9 mouse cellular contexts compared by ENCODE assay signal in the genomic region with DNA sequence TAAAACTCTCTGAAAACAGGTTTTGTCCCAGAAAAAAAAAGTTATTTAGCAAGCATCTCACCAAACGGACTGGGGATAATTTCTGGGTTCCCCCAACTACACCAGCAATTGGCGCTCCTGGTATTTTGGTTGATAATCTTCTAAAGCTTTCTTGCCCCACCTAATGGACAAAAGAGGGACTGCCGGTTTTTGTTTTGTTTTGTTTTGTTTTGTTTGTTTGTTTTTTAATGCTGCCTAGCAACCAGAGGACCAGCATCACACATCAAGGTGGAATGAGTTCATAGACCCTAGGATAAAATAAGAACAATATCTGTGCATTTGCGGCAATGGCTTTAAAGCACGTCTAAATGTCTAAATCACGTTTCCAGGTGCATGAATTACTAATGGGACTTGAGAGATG. TPM values are rescaled to one million over a fixed set of nuclear protein-coding genes. Genes with fewer than 3 reads are reported as not detected.
DNase-seq lines count a peak whose midpoint lies in the region; ATAC-seq and TF ChIP-seq lines count a peak whose summit lies in the region.
"Had no signal": no experiment of that assay in that cellular context is flagged by ENCODE, and none has a peak within 500 bp of the region (broad histone marks: within the 10 kb centered on the region; RNA-seq: fewer than 3 reads in every experiment).

No protein-coding gene starts in this region.

- WGBS in heart, adult 2 months, result 42% methylated on average over 6 of the region's 6 CpGs
- WGBS in heart, embryonic 12.5 days, result 37% methylated on average over 6 of the region's 6 CpGs
- 47% methylated on average over 6 of the region's 6 CpGs for WGBS in midbrain, embryonic 14.5 days
- 47% methylated on average over 6 of the region's 6 CpGs for WGBS in midbrain, embryonic 13.5 days

- no peak for TF ChIP-seq EP300 in heart, adult 2 months (IDR thresholded peaks at IDR 0.05; ENCODE audit: insufficient read depth, low read depth, low read length)

- H3K79me2 ChIP-seq in heart, adult 2 months (replicated peaks; ENCODE audit: control insufficient read depth, insufficient read depth, low read length), result no peaks in the 10 kb centered on the region

- ATAC-seq in heart, embryonic 12.5 days (ENCODE audit: insufficient number of reproducible peaks, low FRiP score), result no peak
- ATAC-seq in midbrain, embryonic 14.5 days (ENCODE audit: low FRiP score, low TSS enrichment), result no peak
- ATAC-seq in midbrain, embryonic 13.5 days, result no peak
- peak; percentile 68 for ATAC-seq in megakaryocyte, adult 5-6 weeks (ENCODE audit: poor library complexity, severe bottlenecking)

- intact Hi-C loops in heart, adult 2 months (cut with DNase I), result loop anchor here (2.0 kb wide), 1 partner anchor 76 kb away; no protein-coding TSS in a partner anchor

- no peak for TF ChIP-seq POLR2A in heart, adult 2 months (IDR thresholded peaks at IDR 0.05; ENCODE audit: insufficient read depth, low read depth, low read length)

- H3K9me3 ChIP-seq in heart, embryonic 12.5 days (replicated peaks), result no peaks in the 10 kb centered on the region
- no peaks in the 10 kb centered on the region for H3K9me3 ChIP-seq in midbrain, embryonic 14.5 days (ENCODE audit: control insufficient read depth, low read length)
- no peaks in the 10 kb centered on the region for H3K9me3 ChIP-seq in midbrain, embryonic 13.5 days
- H3K9me3 ChIP-seq: heart, embryonic 13.5 days had no signal

- H3K36me3 ChIP-seq in heart, adult 2 months (ENCODE audit: control insufficient read depth, insufficient read depth, low read length), result no peaks in the 10 kb centered on the region
- H3K36me3 ChIP-seq in heart, embryonic 12.5 days, result no peaks in the 10 kb centered on the region
- H3K36me3 ChIP-seq in midbrain, embryonic 14.5 days (ENCODE audit: control insufficient read depth, insufficient read depth, low read length), result no peaks in the 10 kb centered on the region
- H3K36me3 ChIP-seq in midbrain, embryonic 13.5 days, result no peaks in the 10 kb centered on the region
- H3K36me3 ChIP-seq: heart, embryonic 13.5 days had no signal

- TF ChIP-seq CTCF in heart, adult 2 months (IDR thresholded peaks at IDR 0.05), result peak; percentile 72

- no peak overlapping the region for H3K4me2 ChIP-seq in heart, embryonic 12.5 days
- no peak overlapping the region for H3K4me2 ChIP-seq in midbrain, embryonic 14.5 days (ENCODE audit: low read length)
- no peak overlapping the region for H3K4me2 ChIP-seq in midbrain, embryonic 13.5 days (replicated peaks)
- H3K4me2 ChIP-seq: heart, embryonic 13.5 days had no signal

- no peaks in the 10 kb centered on the region for H3K27me3 ChIP-seq in heart, adult 2 months (ENCODE audit: control insufficient read depth, insufficient read depth, low read length)
- H3K27me3 ChIP-seq in heart, embryonic 12.5 days (replicated peaks), result no peaks in the 10 kb centered on the region
- H3K27me3 ChIP-seq in midbrain, embryonic 14.5 days (ENCODE audit: control insufficient read depth, insufficient read depth, low read length), result no peaks in the 10 kb centered on the region
- H3K27me3 ChIP-seq in midbrain, embryonic 13.5 days, result 0 out of 2 replicates have a peak, but pooled peaks cover 5% of the 10 kb centered on the region
- H3K27me3 ChIP-seq: heart, embryonic 13.5 days had no signal

- no peak overlapping the region for H3K9ac ChIP-seq in heart, adult 2 months (ENCODE audit: low read depth, low read length)
- H3K9ac ChIP-seq in heart, embryonic 12.5 days, result no peak overlapping the region
- H3K9ac ChIP-seq in midbrain, embryonic 14.5 days (replicated peaks; ENCODE audit: low read length), result no peak overlapping the region
- no peak overlapping the region for H3K9ac ChIP-seq in midbrain, embryonic 13.5 days (replicated peaks)
- H3K9ac ChIP-seq: heart, embryonic 13.5 days had no signal

- H3K4me3 ChIP-seq in heart, adult 2 months, result no peak overlapping the region
- no peak overlapping the region for H3K4me3 ChIP-seq in heart, embryonic 12.5 days
- no peak overlapping the region for H3K4me3 ChIP-seq in midbrain, embryonic 14.5 days (replicated peaks; ENCODE audit: low read depth, low read length)
- no peak overlapping the region for H3K4me3 ChIP-seq in midbrain, embryonic 13.5 days (replicated peaks)
- H3K4me3 ChIP-seq: heart, embryonic 13.5 days had no signal

- H3K27ac ChIP-seq in heart, adult 2 months, result no peak overlapping the region
- no peak overlapping the region for H3K27ac ChIP-seq in heart, embryonic 12.5 days (ENCODE audit: poor library complexity, severe bottlenecking)
- H3K27ac ChIP-seq in midbrain, embryonic 14.5 days (replicated peaks; ENCODE audit: low read depth, low read length), result no peak overlapping the region
- H3K27ac ChIP-seq in midbrain, embryonic 13.5 days, result no peak overlapping the region
- H3K27ac ChIP-seq: heart, embryonic 13.5 days had no signal

- no peaks in the 10 kb centered on the region for H3K4me1 ChIP-seq in heart, adult 2 months (ENCODE audit: control insufficient read depth, insufficient read depth, low read length)
- no peaks in the 10 kb centered on the region for H3K4me1 ChIP-seq in heart, embryonic 12.5 days (replicated peaks)
- no peaks in the 10 kb centered on the region for H3K4me1 ChIP-seq in midbrain, embryonic 14.5 days (ENCODE audit: control insufficient read depth, insufficient read depth, low read length)
- H3K4me1 ChIP-seq in midbrain, embryonic 13.5 days (replicated peaks), result no peaks in the 10 kb centered on the region
- H3K4me1 ChIP-seq: heart, embryonic 13.5 days had no signal

- DNase-seq in heart, adult 2 months, result no peak
- peak; percentile 54 for DNase-seq in midbrain, embryonic 14.5 days
- DNase-seq in c-Kit-negative CD71-positive TER-119-positive erythroid progenitor cells, embryonic 14.5 days (ENCODE audit: low read depth, low spot score), result peak; percentile 47
- DNase-seq in spleen, postnatal 4 days (ENCODE audit: low spot score in 2 of 2), result no peak
- no peak for DNase-seq in left cerebral cortex, adult 8-10 months (ENCODE audit: low spot score in 2 of 2)

RNA-seq across cellular contexts. Expression of a gene that starts 20.1 kb away (rescaled TPM):
- total RNA-seq in heart, adult 2 months (2021), result 100 to 1,000 TPM; 105 to 132 TPM
- 149 and 222 TPM in 2 replicates for polyA plus RNA-seq in heart, adult 2 months (2012; rRNA removed)
- 85.3 and 92.7 TPM in 2 replicates for polyA plus RNA-seq in heart, embryonic 12.5 days (2016; fragmentation: Nextera tagmentation; extraction: Ambion mirVana)
- polyA plus RNA-seq in midbrain, embryonic 14.5 days (2014; fragmentation: Nextera tagmentation; extraction: Ambion mirVana), result 35.4 and 45.1 TPM in 2 replicates
- 37.6 and 39.3 TPM in 2 replicates for polyA plus RNA-seq in midbrain, embryonic 13.5 days (2015; fragmentation: Nextera tagmentation; extraction: Ambion mirVana)
- 154 TPM in 2 replicates for total RNA-seq in megakaryocyte, adult 5-6 weeks (2015)
- 191 and 195 TPM in 2 replicates for total RNA-seq in megakaryocyte, adult 5-6 weeks (2017)
- 10 to 100 TPM; 56.2 to 61.8 (median 59.0) TPM for total RNA-seq in left cerebral cortex, adult 8-10 months (2022)

Comparison
In these comparisons a context has a peak if more than half of its experiments do, and no peak if none do; other contexts are left out.
1. DNase-seq: peak in midbrain, embryonic 14.5 days (single experiment) and c-Kit-negative CD71-positive TER-119-positive erythroid progenitor cells, embryonic 14.5 days (single experiment); none in heart, adult 2 months (0 of 2), spleen, postnatal 4 days (0 of 2) and left cerebral cortex, adult 8-10 months (0 of 2).